Mouse (Mus musculus): ENCODE measurements around the gene Fbxw20.
"Not testable (repeated sequence)": the region's sequence is repeated elsewhere in the genome, so short reads cannot be mapped to it uniquely, and the experiment has no call there.

Gene Fbxw20

DNA sequence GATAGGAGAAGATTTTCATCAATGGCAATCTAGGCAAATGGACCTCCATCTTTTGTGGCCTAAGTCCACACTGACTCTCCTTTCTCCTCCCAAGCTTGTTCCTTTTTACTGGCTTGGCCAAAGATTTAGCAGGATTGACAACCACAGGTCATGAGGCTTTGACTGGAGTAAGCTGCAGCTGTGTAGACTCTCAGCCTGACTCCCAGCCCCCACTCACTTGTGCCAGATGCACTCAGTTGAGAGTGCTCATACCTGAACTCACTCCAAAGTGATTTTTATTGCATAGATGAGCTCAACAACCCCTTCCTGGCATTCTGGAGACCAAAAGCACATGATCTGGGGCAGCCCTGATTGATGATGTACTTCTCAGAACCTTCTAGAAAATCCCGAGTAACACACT, at the start of gene Fbxw20:
Gene Fbxw20 (minus strand): TSS at position 101 of the 400 bp plus-strand sequence.
- no peak for DNase-seq (ENCODE audit: inconsistent age in 2 of 2, low spot score in 1 of 2)

DNA sequence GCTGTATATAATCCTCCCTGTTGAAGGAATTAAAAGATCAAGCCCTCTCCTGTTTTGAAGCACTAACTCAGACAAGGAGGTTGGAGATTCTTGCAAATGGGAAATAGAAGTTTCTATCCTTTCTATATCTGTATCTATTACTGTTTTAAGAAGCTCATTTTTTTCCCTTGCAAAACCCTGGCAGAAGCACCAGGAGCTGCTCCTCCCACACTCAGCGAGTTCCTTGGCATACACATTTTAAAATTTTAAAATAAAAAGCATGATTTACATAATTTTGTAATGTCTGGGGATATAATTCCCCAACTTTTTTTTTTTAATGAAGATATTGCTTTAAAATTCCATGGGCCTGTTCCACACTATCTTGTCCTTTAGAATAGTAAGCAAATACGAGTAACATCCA, 28.5 kb upstream of the Fbxw20 start:
- no peak for DNase-seq (ENCODE audit: inconsistent age in 2 of 2, low spot score in 1 of 2)

DNA sequence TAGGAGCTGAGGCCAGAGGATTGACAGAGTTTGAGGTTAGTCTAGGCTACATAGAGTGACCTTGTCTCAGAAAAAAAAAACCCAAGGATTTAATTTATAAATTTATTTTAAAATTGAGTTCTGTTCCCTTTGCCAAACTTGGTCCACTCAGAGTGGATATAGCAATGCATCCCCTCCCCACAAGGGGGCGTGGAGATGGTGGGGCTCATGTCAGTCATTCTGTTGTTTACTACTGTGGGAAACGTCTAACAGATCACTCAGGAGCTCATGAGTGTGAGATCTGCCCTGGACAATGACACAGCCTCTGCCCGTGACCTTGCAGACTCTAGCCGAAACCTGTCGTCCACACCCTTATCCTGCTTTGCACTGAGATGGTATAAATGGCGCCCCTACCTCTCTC, 16.1 kb downstream of the Fbxw20 start:
- peak in 1 of 2 experiments; percentile 33 for DNase-seq (ENCODE audit: inconsistent age in 2 of 2, low spot score in 1 of 2)

DNA sequence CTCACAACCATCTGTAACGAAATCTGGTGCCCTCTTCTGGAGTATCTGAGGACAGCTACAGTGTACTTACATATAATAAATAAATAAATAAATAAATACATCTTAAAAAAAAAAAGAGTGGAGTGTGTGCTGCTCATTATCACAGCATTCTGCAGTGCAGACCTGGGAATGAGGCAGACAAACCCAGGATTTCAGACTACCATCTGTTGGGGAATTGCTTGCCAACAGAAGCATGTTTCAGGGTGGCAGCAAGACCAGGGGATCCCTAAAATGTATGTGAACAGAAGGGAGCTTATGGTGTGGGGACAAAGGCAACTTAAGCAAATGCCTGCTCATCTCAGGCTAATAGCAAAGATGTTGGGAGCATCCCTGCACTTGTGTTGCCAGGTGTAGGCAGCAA, 33.2 kb downstream of the Fbxw20 start:
- not testable (repeated sequence) for DNase-seq (ENCODE audit: inconsistent age in 2 of 2, low spot score in 1 of 2)

DNA sequence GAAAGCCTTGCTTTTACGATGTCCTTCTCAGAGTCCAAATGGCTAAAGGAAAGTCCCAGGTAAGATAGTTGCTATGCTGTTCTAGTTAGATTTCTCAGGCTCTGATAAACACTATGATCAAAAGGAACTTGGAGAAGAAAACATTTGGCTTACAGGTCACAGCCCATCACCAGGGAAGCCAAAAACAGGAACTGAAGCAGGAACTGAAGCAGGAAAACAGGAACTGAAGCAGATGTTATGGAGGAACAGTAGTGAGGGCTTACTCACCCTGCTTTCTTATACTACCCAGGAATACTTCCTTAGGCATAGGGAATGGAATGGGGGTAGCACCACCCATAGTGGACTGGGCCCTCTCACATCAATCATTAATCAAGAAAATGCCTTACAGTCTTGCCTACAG, 34.2 kb downstream of the Fbxw20 start:
- DNase-seq (ENCODE audit: inconsistent age in 2 of 2, low spot score in 1 of 2) = no peak

DNA sequence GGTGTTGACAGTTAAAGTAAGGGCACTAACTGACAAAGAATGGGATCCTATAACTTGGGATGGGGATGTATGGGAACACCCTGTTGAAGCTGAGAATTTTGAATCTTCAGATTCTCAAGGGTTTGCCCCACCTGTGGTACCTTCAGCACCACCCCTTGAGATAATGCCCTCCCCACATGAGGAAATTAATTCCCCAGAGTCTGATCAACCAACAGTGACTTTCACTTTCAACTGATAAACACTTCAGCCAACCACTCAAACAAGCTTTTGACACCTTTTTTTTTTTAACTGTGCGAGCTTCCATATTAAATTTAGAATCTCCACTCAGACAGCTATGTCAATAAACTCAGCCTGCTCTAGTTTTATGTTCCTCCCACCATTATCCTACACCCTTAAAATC, 35.2 kb downstream of the Fbxw20 start:
- DNase-seq (ENCODE audit: inconsistent age in 2 of 2, low spot score in 1 of 2) = no peak

DNA sequence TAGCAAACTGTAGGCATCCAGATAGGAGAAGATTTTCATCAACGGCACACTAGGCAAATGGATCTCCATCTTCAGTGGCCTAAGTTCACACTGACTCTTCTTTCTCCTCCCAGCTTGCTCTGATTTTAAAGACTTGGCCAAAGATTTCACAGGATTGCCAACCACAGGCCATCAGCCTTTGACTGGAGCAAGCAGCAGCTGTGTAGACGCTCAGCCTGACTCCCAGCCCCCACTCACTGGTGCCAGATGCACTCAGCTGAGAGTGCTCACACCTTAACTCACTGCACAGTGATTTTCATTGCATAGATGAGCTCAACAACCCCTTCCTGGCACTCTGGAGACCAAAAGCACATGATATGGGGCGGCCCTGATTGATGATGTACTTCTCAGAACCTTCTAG, 38.7 kb downstream of the Fbxw20 start, which contains the start of gene Fbxw13:
Gene Fbxw13 (minus strand): TSS at position 101 of the 400 bp plus-strand sequence.
- DNase-seq (ENCODE audit: inconsistent age in 2 of 2, low spot score in 1 of 2) = not testable (repeated sequence)

DNA sequence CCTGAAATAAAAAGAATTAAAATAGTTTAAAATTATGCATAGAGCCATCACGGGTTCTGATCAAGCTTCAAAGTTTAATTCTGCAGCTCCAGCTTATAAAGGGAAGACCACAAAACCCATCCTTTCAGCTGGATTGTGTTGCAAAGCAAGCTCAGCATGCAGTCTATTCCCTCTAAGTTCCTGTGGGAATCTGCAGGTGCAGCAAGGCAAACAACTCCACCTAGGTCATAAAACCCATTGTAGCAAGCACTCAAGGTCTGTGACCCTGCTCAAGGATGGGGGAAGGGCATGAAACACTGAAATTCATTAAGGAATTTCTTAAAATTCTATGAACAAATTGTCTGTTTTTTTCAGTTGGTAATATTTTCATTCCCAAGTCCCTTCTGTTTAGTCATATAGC, 57.3 kb downstream of the Fbxw20 start:
- DNase-seq (ENCODE audit: inconsistent age in 2 of 2, low spot score in 1 of 2) = no peak

DNA sequence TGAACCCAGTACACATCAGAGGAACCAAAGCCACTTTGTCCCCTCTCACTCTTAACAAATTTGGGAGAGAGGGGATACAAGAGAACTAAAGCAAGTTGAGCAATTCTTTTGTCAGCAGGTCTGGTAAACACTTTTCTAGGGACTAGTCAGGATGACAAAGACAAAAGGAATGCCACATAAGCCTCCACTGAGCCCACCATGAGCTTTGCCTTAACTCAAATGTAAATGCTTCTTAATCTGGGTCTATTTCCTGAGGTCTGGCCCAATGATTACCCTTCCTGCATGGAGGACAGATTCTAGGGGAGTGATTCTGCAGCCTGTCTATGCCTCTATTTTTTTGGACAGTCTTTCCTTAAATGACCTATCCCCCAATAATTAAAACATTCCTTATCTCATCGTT, 58.3 kb downstream of the Fbxw20 start:
- DNase-seq (ENCODE audit: inconsistent age in 2 of 2, low spot score in 1 of 2) = no peak

Data from adrenal gland, adult (tissue).